Mouse (Mus musculus) forebrain, embryonic 11.5 days (tissue): Measurements from ENCODE around the gene Rasa2. TPM values are rescaled to one million over a fixed set of nuclear protein-coding genes. Genes with fewer than 3 reads are reported as not detected.
"Not testable (repeated sequence)": the region's sequence is repeated elsewhere in the genome, so short reads cannot be mapped to it uniquely, and the experiment has no call there.

Experiments used
- ATAC-seq: fragments of 200-750 bp; cut with Nextera tagmentation; replicated peaks from 2 replicates; pipeline ENCODE4 v1.8.0; 2017; ENCODE audit warnings: moderate TSS enrichment; ENCODE audit not compliant: low FRiP score
- DNase-seq: peaks from one replicate; pipeline ENCODE4 v3.0.0-alpha.2; 2017; ENCODE audit warnings: low spot score
- H3K27ac ChIP-seq: fragments of 300-500 bp; sonication (generic); 2 replicates; pipeline ENCODE4 v1.5.1; 2014; ENCODE audit warnings: low read depth, low read length
- H3K27me3 ChIP-seq: fragments of 300-500 bp; sonication (generic); 2 replicates; pipeline ENCODE4 v1.6.1; 2014; ENCODE audit warnings: mild to moderate bottlenecking, low read length, mixed read lengths; ENCODE audit not compliant: control insufficient read depth, insufficient read depth
- H3K36me3 ChIP-seq: fragments of 300-500 bp; sonication (generic); 2 replicates; pipeline ENCODE4 v1.6.1; 2014; ENCODE audit warnings: mild to moderate bottlenecking, low read length, moderate library complexity, mixed read lengths; ENCODE audit not compliant: control insufficient read depth, insufficient read depth
- H3K4me1 ChIP-seq: fragments of 300-500 bp; sonication (generic); replicated peaks from 2 replicates; pipeline ENCODE4 v1.6.1; 2014; ENCODE audit warnings: low read length, mixed read lengths; ENCODE audit not compliant: control insufficient read depth, insufficient read depth
- H3K4me2 ChIP-seq: fragments of 300-500 bp; sonication (generic); 2 replicates; pipeline ENCODE4 v1.6.1; 2014; ENCODE audit warnings: low read depth, mild to moderate bottlenecking, low read length, moderate library complexity, mixed read lengths; ENCODE audit not compliant: severe bottlenecking
- H3K4me3 ChIP-seq: fragments of 300-500 bp; sonication (generic); 2 replicates; pipeline ENCODE4 v1.5.1; 2014; ENCODE audit warnings: low read depth, low read length
- H3K9ac ChIP-seq: fragments of 300-500 bp; sonication (generic); 2 replicates; pipeline ENCODE4 v1.6.1; 2014; ENCODE audit warnings: low read length
- H3K9me3 ChIP-seq: fragments of 300-500 bp; sonication (generic); 2 replicates; pipeline ENCODE4 v1.6.1; 2016; ENCODE audit warnings: low read length, mixed read lengths; ENCODE audit not compliant: control insufficient read depth
- WGBS: fragments of 180-500 bp; shearing (Covaris S2); extraction: QIAGEN DNeasy Blood & Tissue Kit; methylation state at CpG from one replicate; pipeline ENCODE4 v1.1.7; 2014; 5-methylcytosine and 5-hydroxymethylcytosine counted together
- polyA plus RNA-seq: library from polyadenylated mRNA; unstranded; fragments of >200 nt; fragmentation: Nextera tagmentation; extraction: Ambion mirVana; gene quantifications from 2 replicates; pipeline ENCODE4 v1.2.1, GENCODE M21; 2014

Rasa2 gene
- polyA plus RNA-seq, 1 experiment from 2014 or later = 16.9 TPM

- H3K27me3 ChIP-seq, H3K9ac ChIP-seq, H3K9me3 ChIP-seq, H3K36me3 ChIP-seq, H3K27ac ChIP-seq, ATAC-seq, DNase-seq, H3K4me2 ChIP-seq, H3K4me1 ChIP-seq, H3K4me3 ChIP-seq: not testable (repeated sequence)
- 77% methylated on average over 2 of the region's 2 CpGs for WGBS
Measured at GRCm38 (mm10) chr9:96521574-96521973, 109.8 kb downstream of the Rasa2 start.

GRCm38 (mm10) chr9:96517429-96517828 lies 114.0 kb downstream of the Rasa2 start:
- 44% methylated on average over 4 of the region's 4 CpGs for WGBS
- ATAC-seq = no peak

GRCm38 (mm10) chr9:96516806-96517205 lies 114.6 kb downstream of the Rasa2 start:
- DNase-seq (no peak), ATAC-seq (no peak)
- no peak overlapping the region for H3K4me3 ChIP-seq
- H3K4me2 ChIP-seq = no peak overlapping the region
- no peaks in the 10 kb centered on the region for H3K27me3 ChIP-seq
- no peak overlapping the region for H3K27ac ChIP-seq
- no peak overlapping the region for H3K9ac ChIP-seq
- no peaks in the 10 kb centered on the region for H3K4me1 ChIP-seq
- H3K36me3 ChIP-seq = no peaks in the 10 kb centered on the region
- no peaks in the 10 kb centered on the region for H3K9me3 ChIP-seq
- 80% methylated on average over 3 of the region's 3 CpGs for WGBS

More at GRCm38 (mm10) chr9:96517429-96517828, 114.0 kb downstream of the Rasa2 start:
- H3K27ac ChIP-seq = no peak overlapping the region
- DNase-seq = no peak
- no peak overlapping the region for H3K4me2 ChIP-seq
- no peaks in the 10 kb centered on the region for H3K27me3 ChIP-seq
- H3K36me3 ChIP-seq = no peaks in the 10 kb centered on the region
- no peak overlapping the region for H3K9ac ChIP-seq
- H3K9me3 ChIP-seq = no peaks in the 10 kb centered on the region
- no peaks in the 10 kb centered on the region for H3K4me1 ChIP-seq
- no peak overlapping the region for H3K4me3 ChIP-seq

- WGBS = 94% methylated on average over 5 of the region's 5 CpGs
Measured at GRCm38 (mm10) chr9:96515737-96516136, 115.7 kb downstream of the Rasa2 start.

GRCm38 (mm10) chr9:96514278-96514677 lies 117.1 kb downstream of the Rasa2 start:
- no peak for DNase-seq
- Histone ChIP-seq H3K4me1 (no peaks in the 10 kb centered on the region), H3K27ac (no peak overlapping the region), H3K9ac (no peak overlapping the region), H3K4me3 (no peak overlapping the region), H3K9me3 (no peaks in the 10 kb centered on the region), H3K4me2 (no peak overlapping the region), H3K27me3 (no peaks in the 10 kb centered on the region), H3K36me3 (no peaks in the 10 kb centered on the region)
- WGBS = 88% methylated on average over 5 of the region's 5 CpGs
- no peak for ATAC-seq

More at GRCm38 (mm10) chr9:96515737-96516136, 115.7 kb downstream of the Rasa2 start:
- ATAC-seq (no peak), DNase-seq (no peak)
- H3K9me3 ChIP-seq = no peaks in the 10 kb centered on the region
- H3K4me2 ChIP-seq = no peak overlapping the region
- H3K4me3 ChIP-seq = no peak overlapping the region
- no peaks in the 10 kb centered on the region for H3K4me1 ChIP-seq
- no peak overlapping the region for H3K27ac ChIP-seq
- H3K9ac ChIP-seq = no peak overlapping the region
- H3K27me3 ChIP-seq = no peaks in the 10 kb centered on the region
- H3K36me3 ChIP-seq = no peaks in the 10 kb centered on the region

GRCm38 (mm10) chr9:96506011-96506498 lies 125.4 kb downstream of the Rasa2 start:
- no peaks in the 10 kb centered on the region for H3K36me3 ChIP-seq
- H3K9me3 ChIP-seq = no peaks in the 10 kb centered on the region
- H3K27ac ChIP-seq = no peak overlapping the region
- no peaks in the 10 kb centered on the region for H3K27me3 ChIP-seq
- DNase-seq = peak; percentile 62
- no peak overlapping the region for H3K9ac ChIP-seq
- H3K4me3 ChIP-seq = no peak overlapping the region
- WGBS = 43% methylated on average over 10 of the region's 10 CpGs
- H3K4me1 ChIP-seq = peaks cover 6% of the 10 kb centered on the region; the same call in 1 of the 2 replicates
- H3K4me2 ChIP-seq = no peak overlapping the region; the same call in 1 of the 2 replicates
- 0 out of 2 replicates have a peak, but pooled peaks have one; percentile 49 for ATAC-seq

GRCm38 (mm10) chr9:96505156-96505555 lies 126.3 kb downstream of the Rasa2 start:
- ATAC-seq (no peak), DNase-seq (no peak)
- no peaks in the 10 kb centered on the region for H3K27me3 ChIP-seq
- no peak overlapping the region for H3K9ac ChIP-seq
- H3K36me3 ChIP-seq = no peaks in the 10 kb centered on the region
- 89% methylated on average over 4 of the region's 4 CpGs for WGBS
- no peaks in the 10 kb centered on the region for H3K9me3 ChIP-seq
- no peak overlapping the region for H3K27ac ChIP-seq
- H3K4me2 ChIP-seq = no peak overlapping the region
- no peak overlapping the region for H3K4me3 ChIP-seq
- peaks cover 6% of the 10 kb centered on the region; the same call in 1 of the 2 replicates for H3K4me1 ChIP-seq

GRCm38 (mm10) chr9:96504116-96504895 lies 127.1 kb downstream of the Rasa2 start:
- WGBS = 84% methylated on average over 17 of the region's 17 CpGs
- Histone ChIP-seq H3K4me2 (no peak overlapping the region), H3K36me3 (no peaks in the 10 kb centered on the region), H3K4me3 (no peak overlapping the region), H3K4me1 (peaks cover 6% of the 10 kb centered on the region; the same call in 1 of the 2 replicates), H3K27ac (no peak overlapping the region), H3K9me3 (no peaks in the 10 kb centered on the region), H3K27me3 (no peaks in the 10 kb centered on the region), H3K9ac (no peak overlapping the region)
- ATAC-seq (no peak), DNase-seq (no peak)
